Mouse (Mus musculus) layer of hippocampus, postnatal 14 days (tissue): ENCODE measurements at regions not wholly inside any gene's neighbourhood (a gene's known extent, or its start where the extent isn't known, plus 50 kb on each side); places are given as distances from the start of the nearest gene placed in this dataset.
"Not testable (repeated sequence)": the region's sequence is repeated elsewhere in the genome, so short reads cannot be mapped to it uniquely, and the experiment has no call there.

Experiments used
- DNase-seq, 2 experiments: peaks; one replicate each; pipeline ENCODE4 v3.0.0; 2021 to 2022; ENCODE audit warnings: low spot score in 2 of 2, mixed read lengths in 1 of 2

GRCm38 (mm10) chr1:117354624-117355023, 342.3 kb upstream of the Gm28363 start:
- DNase-seq = no peak

GRCm38 (mm10) chr1:117356418-117357194, 340.3 kb upstream of the Gm28363 start:
- DNase-seq = no peak

GRCm38 (mm10) chr1:117364066-117364465, 332.9 kb upstream of the Gm28363 start:
- no peak for DNase-seq

GRCm38 (mm10) chr1:117412349-117412748, 284.6 kb upstream of the Gm28363 start:
- no peak for DNase-seq

GRCm38 (mm10) chr1:117457736-117458135, 239.2 kb upstream of the Gm28363 start:
- no peak for DNase-seq

GRCm38 (mm10) chr1:117458156-117458850, 238.6 kb upstream of the Gm28363 start:
- not testable (repeated sequence) for DNase-seq

GRCm38 (mm10) chr1:117459126-117459525, 237.8 kb upstream of the Gm28363 start:
- DNase-seq = not testable (repeated sequence)

GRCm38 (mm10) chr1:117490176-117490575, 206.8 kb upstream of the Gm28363 start:
- no peak for DNase-seq

GRCm38 (mm10) chr1:117497003-117497402, 199.9 kb upstream of the Gm28363 start:
- no peak for DNase-seq

GRCm38 (mm10) chr1:117519498-117520032, 177.4 kb upstream of the Gm28363 start:
- DNase-seq = peak; percentile 3 to 57
